Mouse (Mus musculus): ENCODE measurements around the gene Ankrd40. TPM values are rescaled to one million over a fixed set of nuclear protein-coding genes. Genes with fewer than 3 reads are reported as not detected.

Gene Ankrd40
- total and polyA plus RNA-seq, 3 experiments, result 56.0 to 98.8 (median 62.0) TPM

- Histone ChIP-seq H3K9me3 (replicated peaks; ENCODE audit: low read length) (peaks cover 4% of the 10 kb centered on the region), H3K79me2 (replicated peaks; ENCODE audit: control insufficient read depth, extremely low read depth, insufficient read depth, poor library complexity, severe bottlenecking) (no peaks in the 10 kb centered on the region), H3K4me1 (ENCODE audit: control insufficient read depth in 1 of 2, insufficient read depth in 2 of 2) (peaks cover 0 to 28% of the 10 kb centered on the region in 2 experiments; a peak in 2 of 4 replicates), H3K27ac (ENCODE audit: insufficient read depth, low read depth) (no peak overlapping the region), H3K4me2 (ENCODE audit: insufficient read depth, low read depth, poor library complexity, severe bottlenecking) (no peak overlapping the region), H3K27me3 (replicated peaks) (no peaks in the 10 kb centered on the region), H3K9ac (ENCODE audit: insufficient read depth, low read depth) (no peak overlapping the region), H3K36me3 (replicated peaks in 1 of 2; ENCODE audit: control insufficient read depth in 1 of 2, insufficient read depth in 1 of 2, low read length in 1 of 2) (no peaks in the 10 kb centered on the region), H3K4me3 (replicated peaks in 1 of 3; ENCODE audit: low read depth in 2 of 3, low read length in 2 of 3, poor library complexity in 1 of 3) (no peak overlapping the region)
- TF ChIP-seq SIN3A (IDR thresholded peaks at IDR 0.05; ENCODE audit: low read length) (no peak), CTCF (conservative IDR thresholded peaks at IDR 0.05 in 1 of 2, IDR thresholded peaks at IDR 0.05 in 1 of 2; ENCODE audit: low read depth in 2 of 2, low read length in 2 of 2) (peak in 1 of 2 experiments; percentile 54; a peak in 2 of 4 replicates), E2F4 (IDR thresholded peaks at IDR 0.05; ENCODE audit: insufficient replicate concordance, low read depth, low read length) (no peak), POLR2A (IDR thresholded peaks at IDR 0.05; ENCODE audit: low read depth, low read length) (no peak), IRF4 (IDR thresholded peaks at IDR 0.05; ENCODE audit: low read depth, low read length) (no peak), GABPA (IDR thresholded peaks at IDR 0.05; ENCODE audit: insufficient replicate concordance, low read depth, low read length) (no peak), RAD21 (IDR thresholded peaks at IDR 0.05; ENCODE audit: low read depth, low read length) (peak; percentile 59), UBTF (IDR thresholded peaks at IDR 0.05; ENCODE audit: low read depth, low read length) (no peak), ZKSCAN1 (IDR thresholded peaks at IDR 0.05; ENCODE audit: borderline replicate concordance, low read depth, low read length) (no peak), ZC3H11A (IDR thresholded peaks at IDR 0.05; ENCODE audit: low read depth, low read length) (peak; percentile 10; the same call in 1 of the 2 replicates), SMC3 (IDR thresholded peaks at IDR 0.05; ENCODE audit: low read depth, low read length) (peak; percentile 61), NRF1 (IDR thresholded peaks at IDR 0.05; ENCODE audit: low read depth, low read length) (no peak), MEF2A (IDR thresholded peaks at IDR 0.05; ENCODE audit: borderline replicate concordance, low read depth, low read length) (no peak), MAFK (IDR thresholded peaks at IDR 0.05; ENCODE audit: insufficient replicate concordance, low read length) (no peak), USF2 (conservative IDR thresholded peaks at IDR 0.05; ENCODE audit: low read depth, low read length) (no peak), ELF1 (IDR thresholded peaks at IDR 0.05; ENCODE audit: low read depth, low read length) (no peak), CHD1 (IDR thresholded peaks at IDR 0.05; ENCODE audit: low read depth, low read length) (no peak), NELFE (IDR thresholded peaks at IDR 0.05; ENCODE audit: low read depth, low read length) (no peak), TBP (conservative IDR thresholded peaks at IDR 0.05; ENCODE audit: low read depth, low read length) (no peak), HCFC1 (IDR thresholded peaks at IDR 0.05; ENCODE audit: low read depth, low read length) (no peak), JUN (IDR thresholded peaks at IDR 0.05; ENCODE audit: insufficient read depth, low read depth, low read length) (no peak)
- no peak for DNase-seq (ENCODE audit: extremely low read depth)
- dilution Hi-C loops (cut with MboI; ENCODE audit: extremely low pct_ligation_motif_present, extremely low pct_unique_long_range_greater_than_20kb, low sequenced_read_pairs), result no loop called here
- in situ Hi-C loops (cut with MboI; ENCODE audit: low pct_ligation_motif_present, low pct_unique_long_range_greater_than_20kb, low sequenced_read_pairs), result no loop called here
Measured at GRCm38 (mm10) chr11:94349839-94350238, 22.0 kb downstream of the Ankrd40 start.

GRCm38 (mm10) chr11:94350337-94350736, 22.5 kb downstream of the Ankrd40 start:
- no peaks in the 10 kb centered on the region for H3K79me2 ChIP-seq (replicated peaks; ENCODE audit: control insufficient read depth, extremely low read depth, insufficient read depth, poor library complexity, severe bottlenecking)
- H3K9me3 ChIP-seq (replicated peaks; ENCODE audit: low read length), result peaks cover 4% of the 10 kb centered on the region
- no peak overlapping the region for H3K4me3 ChIP-seq (replicated peaks in 1 of 3; ENCODE audit: low read depth in 2 of 3, low read length in 2 of 3, poor library complexity in 1 of 3)
- in situ Hi-C loops (cut with MboI; ENCODE audit: low pct_ligation_motif_present, low pct_unique_long_range_greater_than_20kb, low sequenced_read_pairs), result no loop called here
- H3K4me1 ChIP-seq (ENCODE audit: control insufficient read depth in 1 of 2, insufficient read depth in 2 of 2), result peaks cover 3 to 31% of the 10 kb centered on the region in 2 experiments
- no peak overlapping the region for H3K4me2 ChIP-seq (ENCODE audit: insufficient read depth, low read depth, poor library complexity, severe bottlenecking)
- dilution Hi-C loops (cut with MboI; ENCODE audit: extremely low pct_ligation_motif_present, extremely low pct_unique_long_range_greater_than_20kb, low sequenced_read_pairs), result no loop called here
- DNase-seq (ENCODE audit: extremely low read depth), result no peak
- no peaks in the 10 kb centered on the region for H3K36me3 ChIP-seq (replicated peaks in 1 of 2; ENCODE audit: control insufficient read depth in 1 of 2, insufficient read depth in 1 of 2, low read length in 1 of 2)
- no peak overlapping the region for H3K9ac ChIP-seq (ENCODE audit: insufficient read depth, low read depth)
- no peaks in the 10 kb centered on the region for H3K27me3 ChIP-seq (replicated peaks)
- no peak overlapping the region for H3K27ac ChIP-seq (ENCODE audit: insufficient read depth, low read depth)
- TF ChIP-seq TCF12 (IDR thresholded peaks at IDR 0.05; ENCODE audit: low read depth, low read length), result no peak
- TF ChIP-seq ZMIZ1 (IDR thresholded peaks at IDR 0.05; ENCODE audit: low read depth, low read length), result no peak
- TF ChIP-seq SIN3A (IDR thresholded peaks at IDR 0.05; ENCODE audit: low read length), result no peak
